Mouse (Mus musculus) forebrain, embryonic 14.5 days (tissue): ENCODE data around the gene Tcam1. TPM values are rescaled to one million over a fixed set of nuclear protein-coding genes. Genes with fewer than 3 reads are reported as not detected.

Experiments
- ATAC-seq: fragments of 200-750 bp; cut with Nextera tagmentation; 2 replicates; pipeline ENCODE4 v1.8.0; 2017; ENCODE audit warnings: mild to moderate bottlenecking, moderate library complexity
- DNase-seq: peaks from one replicate; pipeline ENCODE4 v3.0.0-alpha.2; 2015; ENCODE audit warnings: low spot score
- H3K27ac ChIP-seq: fragments of 300-500 bp; sonication (generic); 2 replicates; pipeline ENCODE4 v1.5.1; 2014; ENCODE audit warnings: low read depth, mild to moderate bottlenecking, control low read depth, low read length, moderate library complexity
- H3K27me3 ChIP-seq: fragments of 300-500 bp; sonication (generic); replicated peaks from 2 replicates; pipeline ENCODE4 v1.6.1; 2014; ENCODE audit warnings: low read length, control low read depth, mixed read lengths; ENCODE audit not compliant: control insufficient read depth, insufficient read depth
- H3K36me3 ChIP-seq: fragments of 300-500 bp; sonication (generic); 2 replicates; pipeline ENCODE4 v1.6.1; 2014; ENCODE audit warnings: low read length, control low read depth; ENCODE audit not compliant: control insufficient read depth, insufficient read depth
- H3K4me1 ChIP-seq: fragments of 300-500 bp; sonication (generic); 2 replicates; pipeline ENCODE4 v1.6.1; 2014; ENCODE audit warnings: antibody characterized with exemption, low read length, control low read depth; ENCODE audit not compliant: control insufficient read depth, insufficient read depth
- H3K4me2 ChIP-seq: fragments of 300-500 bp; sonication (generic); 2 replicates; pipeline ENCODE4 v1.6.1; 2014; ENCODE audit warnings: mild to moderate bottlenecking, control low read depth, low read length
- H3K4me3 ChIP-seq: fragments of 300-500 bp; sonication (generic); 2 replicates; pipeline ENCODE4 v1.5.1; 2014; ENCODE audit warnings: low read depth, low read length, control low read depth
- H3K9ac ChIP-seq: fragments of 300-500 bp; sonication (generic); 2 replicates; pipeline ENCODE4 v1.6.1; 2014; ENCODE audit warnings: mild to moderate bottlenecking, low read length, control low read depth, moderate library complexity
- H3K9me3 ChIP-seq: fragments of 300-500 bp; sonication (generic); replicated peaks from 2 replicates; pipeline ENCODE4 v1.6.1; 2016; ENCODE audit warnings: low read length, control low read depth, mixed read lengths; ENCODE audit not compliant: control insufficient read depth
- WGBS: fragments of 180-500 bp; shearing (Covaris S2); extraction: QIAGEN DNeasy Blood & Tissue Kit; methylation state at CpG from one replicate; pipeline ENCODE4 v1.1.7; 2014; 5-methylcytosine and 5-hydroxymethylcytosine counted together
- polyA plus RNA-seq: library from polyadenylated mRNA; unstranded; fragments of >200 nt; fragmentation: Nextera tagmentation; extraction: Ambion mirVana; gene quantifications from 2 replicates; pipeline ENCODE4 v1.2.1, GENCODE M21; 2014

Gene Tcam1
- polyA plus RNA-seq, 1 experiment from 2014 or later: 0.05 TPM

- no peak overlapping the region for H3K4me3 ChIP-seq
- 13% methylated on average over 2 of the region's 2 CpGs for WGBS
- H3K27me3 ChIP-seq: no peaks in the 10 kb centered on the region
- DNase-seq: no peak
- H3K4me2 ChIP-seq: no peak overlapping the region
- no peaks in the 10 kb centered on the region for H3K4me1 ChIP-seq
- H3K9me3 ChIP-seq: no peaks in the 10 kb centered on the region
- no peaks in the 10 kb centered on the region for H3K36me3 ChIP-seq
- H3K9ac ChIP-seq: no peak overlapping the region
- H3K27ac ChIP-seq: no peak overlapping the region
- ATAC-seq: no peak
Measured at GRCm38 (mm10) chr11:106334066-106334465, 57.6 kb downstream of the Tcam1 start.

- no peak overlapping the region for H3K27ac ChIP-seq
- H3K4me3 ChIP-seq: no peak overlapping the region
- no peak overlapping the region for H3K4me2 ChIP-seq
- 69% methylated on average over 5 of the region's 5 CpGs for WGBS
- H3K9me3 ChIP-seq: no peaks in the 10 kb centered on the region
- H3K36me3 ChIP-seq: no peaks in the 10 kb centered on the region
- DNase-seq: no peak
- H3K9ac ChIP-seq: no peak overlapping the region
- no peaks in the 10 kb centered on the region for H3K4me1 ChIP-seq
- no peaks in the 10 kb centered on the region for H3K27me3 ChIP-seq
- no peak for ATAC-seq
Measured at GRCm38 (mm10) chr11:106338029-106338428, 61.6 kb downstream of the Tcam1 start.

Other genes with a start within 250 kb of the Tcam1 start
- gene Dcaf7, start 239.8 kb upstream of the Tcam1 start, polyA plus RNA-seq: 76.2 and 93.6 TPM in 2 replicates
- gene Taco1, start 210.6 kb upstream of the Tcam1 start, polyA plus RNA-seq: 5.7 and 7.0 TPM in 2 replicates
- gene Map3k3, start 192.1 kb upstream of the Tcam1 start, polyA plus RNA-seq: 9.0 and 11.0 TPM in 2 replicates
- not detected in 2 replicates for gene Gm10840, start 115.8 kb upstream of the Tcam1 start, polyA plus RNA-seq
- 223 and 240 TPM in 2 replicates for gene Limd2, start 115.8 kb upstream of the Tcam1 start, polyA plus RNA-seq
- 31.1 and 34.1 TPM in 2 replicates for gene Strada, start 74.5 kb upstream of the Tcam1 start, polyA plus RNA-seq
- gene Ccdc47, start 60.3 kb upstream of the Tcam1 start, polyA plus RNA-seq: 71.0 and 80.1 TPM in 2 replicates
- gene Ddx42, start 59.7 kb upstream of the Tcam1 start, polyA plus RNA-seq: 65.6 and 75.2 TPM in 2 replicates
- 34.6 and 35.8 TPM in 2 replicates for gene Ftsj3, start 20.6 kb upstream of the Tcam1 start, polyA plus RNA-seq
- gene Psmc5, start 20.5 kb upstream of the Tcam1 start, polyA plus RNA-seq: 279 and 286 TPM in 2 replicates
- gene Smarcd2, start 3.7 kb upstream of the Tcam1 start, polyA plus RNA-seq: 11.1 and 11.7 TPM in 2 replicates
- gene Gh, start 25.2 kb downstream of the Tcam1 start, polyA plus RNA-seq: not detected in 2 replicates
- 0.79 and 0.95 TPM in 2 replicates for gene Cd79b, start 38.1 kb downstream of the Tcam1 start, polyA plus RNA-seq
- gene Scn4a, start 76.6 kb downstream of the Tcam1 start, polyA plus RNA-seq: not detected in 2 replicates
- not detected in 2 replicates for gene Prr29, start 88.8 kb downstream of the Tcam1 start, polyA plus RNA-seq
- 16.0 and 17.9 TPM in 2 replicates for gene Icam2, start 111.4 kb downstream of the Tcam1 start, polyA plus RNA-seq
- 2.9 and 4.1 TPM in 2 replicates for gene Ern1, start 211.2 kb downstream of the Tcam1 start, polyA plus RNA-seq